Mouse (Mus musculus): Measurements from ENCODE around the gene Gm6176. TPM values are rescaled to one million over a fixed set of nuclear protein-coding genes. Genes with fewer than 3 reads are reported as not detected.

Gene Gm6176
- not detected for polyA plus RNA-seq (2017; shearing (Covaris generic))

GRCm38 (mm10) chr7:22056205-22056604 is at the start of gene Gm6176:
Gene Gm6176 (minus strand): TSS chr7:22056305.

GRCm38 (mm10) chr7:22068757-22069156 is 12.7 kb upstream of the Gm6176 start, which contains the start of gene Vmn1r139:
Gene Vmn1r139 (plus strand): TSS chr7:22069057.

GRCm38 (mm10) chr7:22028797-22029196 is 27.3 kb downstream of the Gm6176 start, which contains the start of gene Vmn1r138:
Gene Vmn1r138 (minus strand): TSS chr7:22028897.

Other genes starting within 250 kb of the Gm6176 start
- gene Vmn1r135, start 224.0 kb downstream of the Gm6176 start, polyA plus RNA-seq (2017; shearing (Covaris generic)): 0.35 TPM
- not detected for gene Gm5725, start 212.0 kb downstream of the Gm6176 start, polyA plus RNA-seq (2017; shearing (Covaris generic))
- 0.10 TPM for gene Gm5891, start 135.0 kb downstream of the Gm6176 start, polyA plus RNA-seq (2017; shearing (Covaris generic))
- gene Vmn1r137, start 61.7 kb downstream of the Gm6176 start, polyA plus RNA-seq (2017; shearing (Covaris generic)): not detected
- not detected for gene Vmn1r138, start 27.4 kb downstream of the Gm6176 start, polyA plus RNA-seq (2017; shearing (Covaris generic))
- not detected for gene Vmn1r139, start 12.8 kb upstream of the Gm6176 start, polyA plus RNA-seq (2017; shearing (Covaris generic))
- gene Gm16451, start 61.9 kb upstream of the Gm6176 start, polyA plus RNA-seq (2017; shearing (Covaris generic)): not detected
- gene Gm10666, start 78.4 kb upstream of the Gm6176 start, polyA plus RNA-seq (2017; shearing (Covaris generic)): not detected
- not detected for gene Vmn1r142, start 107.7 kb upstream of the Gm6176 start, polyA plus RNA-seq (2017; shearing (Covaris generic))
- not detected for gene Vmn1r143, start 133.1 kb upstream of the Gm6176 start, polyA plus RNA-seq (2017; shearing (Covaris generic))
- not detected for gene Gm8653, start 145.0 kb upstream of the Gm6176 start, polyA plus RNA-seq (2017; shearing (Covaris generic))
- not detected for gene Gm8453, start 173.2 kb upstream of the Gm6176 start, polyA plus RNA-seq (2017; shearing (Covaris generic))

All from CD4-positive, CD25-positive, alpha-beta regulatory T cell (primary cell).